Mouse (Mus musculus): ENCODE measurements around the gene Myo1e.

DNA sequence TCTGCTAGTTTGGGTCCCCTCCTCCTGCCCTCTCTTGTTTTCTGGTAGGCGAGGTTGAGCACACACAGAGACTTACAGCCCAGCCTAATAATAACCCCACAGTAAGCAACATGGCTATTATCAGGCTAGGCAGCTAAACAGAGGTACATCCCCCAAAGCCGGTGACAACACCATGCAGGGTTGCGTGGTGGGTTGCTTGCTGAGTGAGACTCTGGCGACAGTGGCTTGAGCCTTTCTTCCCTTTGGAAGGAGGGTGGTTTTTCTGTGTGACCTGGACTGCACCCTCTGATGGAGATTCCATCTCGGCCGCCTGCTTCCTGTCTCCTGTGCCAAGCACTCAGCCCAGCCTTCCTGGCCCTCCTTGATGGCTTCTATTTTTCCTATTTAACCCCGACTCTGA lies 56.6 kb downstream of the Myo1e start:
- no peak for TF ChIP-seq POLR2A (IDR thresholded peaks at IDR 0.05; ENCODE audit: borderline replicate concordance, extremely low read depth, insufficient read depth, insufficient read length, poor library complexity, severe bottlenecking)
- TF ChIP-seq CTCF (IDR thresholded peaks at IDR 0.05; ENCODE audit: borderline replicate concordance, extremely low read depth, insufficient read depth, insufficient read length): no peak
